Mouse (Mus musculus) c-Kit-positive CD71-positive TER-119-negative erythroid progenitor cells, embryonic 14.5 days (primary cell): ENCODE results near the gene Pdzd2.

Experiments
- DNase-seq: peaks from one replicate; pipeline ENCODE4 v3.0.0-alpha.2; 2013; ENCODE audit warnings: low read depth

The Pdzd2 gene

GRCm38 (mm10) chr15:12732613-12733012, 7.1 kb downstream of the Pdzd2 start:
- no peak for DNase-seq

GRCm38 (mm10) chr15:12728381-12728780, 11.3 kb downstream of the Pdzd2 start:
- DNase-seq = no peak

DNA sequence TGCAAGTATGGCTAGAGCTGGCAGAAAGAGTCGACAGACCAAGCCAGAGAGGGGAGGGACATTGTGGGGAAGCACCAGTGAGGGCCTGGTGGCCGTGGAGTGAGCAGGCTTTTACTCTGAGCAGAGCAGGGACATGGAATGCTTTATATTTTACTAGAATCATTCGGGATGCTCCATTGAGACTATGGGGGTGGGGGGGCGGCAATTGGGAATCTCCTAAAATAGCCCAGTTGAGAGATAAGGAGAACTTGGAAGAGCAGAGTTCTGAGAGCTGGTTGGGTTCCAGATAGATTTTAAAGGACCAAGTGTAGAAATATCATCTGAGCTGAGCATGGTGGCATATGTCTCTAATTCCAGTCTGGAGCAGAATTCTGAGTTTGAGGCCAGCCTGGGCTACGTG, 14.5 kb downstream of the Pdzd2 start:
- no peak for DNase-seq

GRCm38 (mm10) chr15:12721684-12722500, 17.8 kb downstream of the Pdzd2 start:
- no peak for DNase-seq

GRCm38 (mm10) chr15:12718819-12719218, 20.9 kb downstream of the Pdzd2 start:
- no peak for DNase-seq

DNA sequence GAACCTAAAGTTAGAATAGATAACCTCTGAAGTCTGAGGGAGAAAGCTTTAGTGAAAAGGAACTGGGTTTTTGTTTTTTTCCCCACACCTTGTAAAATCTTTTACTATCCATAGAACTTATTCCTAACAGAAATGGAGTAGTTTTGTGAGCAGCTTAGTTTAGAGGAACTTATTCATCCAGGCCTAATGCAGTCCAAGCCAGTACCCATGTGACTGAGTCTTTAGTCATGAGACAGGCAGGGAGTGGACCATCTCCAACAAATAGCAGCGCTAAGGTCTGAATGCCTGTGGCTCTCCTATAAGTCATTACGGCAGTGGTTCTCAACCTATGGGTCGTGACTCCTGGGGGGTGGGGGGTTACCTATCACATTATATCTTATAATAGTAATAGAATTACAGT, 22.3 kb downstream of the Pdzd2 start:
- DNase-seq = no peak

DNA sequence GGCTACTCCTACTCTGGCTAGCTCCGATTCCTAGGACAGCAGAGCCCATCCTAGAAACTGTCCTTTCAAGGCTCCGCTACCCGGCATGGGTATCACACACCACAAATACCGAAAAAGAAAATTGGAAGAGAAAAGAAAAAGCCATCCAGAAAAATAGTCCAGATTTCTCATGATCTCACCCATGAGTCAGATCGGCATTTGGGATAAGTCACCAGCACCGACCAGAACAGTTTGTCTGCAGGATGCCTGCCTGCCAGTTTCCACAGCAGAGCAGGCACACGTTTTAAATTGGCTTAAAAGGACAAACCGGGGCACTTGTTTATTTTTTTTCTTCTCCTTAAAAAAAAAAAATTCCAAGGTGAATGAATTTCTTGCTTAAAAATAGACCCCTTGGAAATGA, 22.8 kb downstream of the Pdzd2 start:
- no peak for DNase-seq

- no peak for DNase-seq
Measured at GRCm38 (mm10) chr15:12714322-12714721, 25.4 kb downstream of the Pdzd2 start.

- no peak for DNase-seq
Measured at GRCm38 (mm10) chr15:12713216-12713615, 26.5 kb downstream of the Pdzd2 start.

DNA sequence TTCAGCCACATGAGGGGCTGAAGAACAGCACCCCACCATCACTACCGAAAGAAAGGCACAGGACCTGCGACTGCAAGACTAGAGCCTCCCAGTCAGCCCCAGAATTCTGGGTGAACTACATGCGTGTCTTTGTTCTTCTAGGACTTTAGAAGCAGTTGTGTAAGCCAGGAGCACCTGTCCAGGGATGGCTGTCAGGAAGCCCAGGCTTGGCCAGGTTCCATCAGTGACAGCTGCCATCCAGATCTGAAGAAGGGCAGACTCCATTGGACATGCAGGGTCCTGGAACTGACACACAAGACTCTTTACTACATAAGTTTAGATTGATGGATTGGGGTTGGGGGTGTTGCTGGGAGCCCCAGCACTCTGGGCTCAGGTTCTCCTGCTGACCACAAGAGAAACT, 29.7 kb downstream of the Pdzd2 start:
- DNase-seq = no peak

DNA sequence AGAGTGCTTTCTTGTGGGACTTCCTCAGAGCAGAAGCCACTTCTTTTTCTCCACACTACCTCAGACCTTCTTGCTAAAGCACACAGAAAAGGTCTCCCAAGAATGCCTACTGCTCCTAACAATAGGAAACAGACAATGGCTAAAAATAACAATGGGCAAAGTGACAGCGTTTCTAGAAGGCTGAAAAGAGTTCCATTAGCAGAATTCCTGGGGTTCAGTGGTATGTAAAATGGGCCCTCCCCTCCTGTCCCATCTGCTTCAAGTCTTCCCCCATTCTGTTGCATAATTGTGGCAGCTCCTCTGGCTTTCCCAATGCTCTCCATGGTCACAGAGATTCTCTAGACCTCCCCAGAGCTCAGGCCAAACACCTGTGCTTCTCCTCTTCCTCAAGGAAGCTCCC, 31.4 kb downstream of the Pdzd2 start:
- no peak for DNase-seq

- no peak for DNase-seq
Measured at GRCm38 (mm10) chr15:12706902-12707301, 32.8 kb downstream of the Pdzd2 start.

- DNase-seq = no peak
Measured at GRCm38 (mm10) chr15:12700367-12700766, 39.4 kb downstream of the Pdzd2 start.

- no peak for DNase-seq
Measured at GRCm38 (mm10) chr15:12697741-12698140, 42.0 kb downstream of the Pdzd2 start.

- no peak for DNase-seq
Measured at GRCm38 (mm10) chr15:12696889-12697288, 42.8 kb downstream of the Pdzd2 start.

DNA sequence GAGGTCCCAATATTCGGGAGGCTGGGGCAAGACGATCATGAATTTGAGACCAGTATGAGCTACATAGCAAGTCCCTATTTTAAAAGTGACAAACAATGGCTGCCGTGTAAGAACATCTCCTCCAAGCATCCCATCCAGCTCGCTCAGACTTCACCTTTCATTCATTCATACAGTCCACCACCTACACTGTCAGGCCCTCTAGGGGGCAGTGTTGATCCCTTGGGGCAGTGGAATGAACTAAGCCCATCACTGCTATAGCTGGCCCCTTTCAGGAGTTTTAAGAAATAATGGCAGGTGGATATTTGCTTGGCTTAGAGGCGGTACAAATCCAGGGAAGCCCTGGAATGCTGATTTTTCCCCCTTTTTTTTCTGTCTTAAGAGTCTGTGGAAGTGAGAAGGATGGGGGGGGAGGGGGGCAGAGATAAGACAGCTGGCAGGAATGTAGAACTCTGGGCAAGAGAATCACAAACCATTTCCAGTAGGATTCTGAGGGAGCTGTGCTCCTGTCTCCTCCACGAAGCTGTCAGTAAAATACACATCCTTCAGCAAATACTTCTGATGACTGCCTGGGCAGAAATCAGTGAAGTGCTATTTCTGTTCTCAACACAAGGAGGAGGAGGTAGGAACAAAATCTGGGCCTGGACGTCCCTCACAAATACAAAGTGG, 49.9 kb downstream of the Pdzd2 start:
- no peak for DNase-seq

- no peak for DNase-seq
Measured at GRCm38 (mm10) chr15:12682549-12682948, 57.2 kb downstream of the Pdzd2 start.

DNA sequence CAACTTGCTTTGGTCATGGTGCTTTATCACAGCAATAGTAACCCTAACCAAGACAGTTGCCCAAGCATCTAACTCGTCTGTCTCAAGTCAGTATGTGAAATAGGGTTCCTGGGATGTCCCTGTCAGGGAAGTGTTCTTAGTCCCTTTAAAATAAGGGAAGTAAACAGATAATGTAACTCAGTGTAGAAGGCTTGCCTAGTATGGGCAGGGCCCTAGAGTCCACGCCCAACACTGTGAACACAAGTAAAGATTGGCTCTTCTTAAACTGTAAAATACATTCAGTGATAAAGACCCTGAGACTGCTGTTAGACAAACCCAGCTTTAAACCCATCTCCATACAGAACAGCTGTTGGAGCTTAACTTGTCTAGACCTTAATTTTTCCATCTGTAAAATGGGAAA, 57.8 kb downstream of the Pdzd2 start:
- DNase-seq = no peak

DNA sequence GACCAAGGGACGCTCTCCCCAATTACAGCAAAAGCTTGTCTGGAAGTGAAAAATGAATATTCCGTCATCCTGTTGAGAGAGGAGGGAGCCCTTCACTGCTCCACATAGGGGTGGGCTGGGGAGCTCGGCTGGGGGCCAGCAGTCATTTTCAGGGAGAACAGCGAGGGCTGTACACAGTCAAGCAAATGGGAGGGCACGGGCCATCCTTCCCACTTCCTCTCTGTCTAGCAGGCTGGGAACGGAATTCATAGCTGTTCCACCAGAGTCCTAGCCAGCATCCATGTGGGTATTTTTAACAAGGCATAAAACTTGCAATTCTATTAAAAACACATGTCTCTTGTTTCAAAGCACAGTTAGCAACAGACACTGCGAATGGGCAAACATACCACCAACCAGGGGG, 59.0 kb downstream of the Pdzd2 start:
- DNase-seq = no peak

GRCm38 (mm10) chr15:12679996-12680395, 59.7 kb downstream of the Pdzd2 start:
- no peak for DNase-seq

DNA sequence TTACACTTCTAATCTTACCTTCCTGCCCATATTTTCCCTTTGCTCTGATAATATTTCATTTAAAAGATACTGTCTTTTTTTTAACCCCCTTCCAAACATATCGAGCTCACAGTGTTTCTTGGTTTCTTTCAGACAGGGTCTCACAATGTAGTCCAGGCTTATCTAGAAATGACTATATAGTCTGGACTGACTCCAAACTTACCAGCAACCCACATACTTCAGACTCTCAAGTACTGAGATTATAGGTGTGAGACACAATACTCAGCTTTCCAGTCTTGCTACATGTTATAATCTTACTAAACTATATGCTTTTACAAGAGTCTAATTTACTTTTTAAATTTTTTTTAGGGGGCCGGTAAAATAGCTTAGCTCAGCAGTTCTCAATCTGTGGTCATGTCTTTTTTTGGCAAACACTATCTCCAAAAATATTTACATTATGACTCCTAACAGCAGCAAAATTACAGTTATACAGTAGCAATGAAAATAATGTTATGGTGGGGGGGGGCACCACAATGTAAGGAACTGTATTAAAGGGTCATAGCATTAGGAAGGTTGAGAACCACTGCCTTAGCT, 61.1 kb downstream of the Pdzd2 start:
- no peak for DNase-seq

DNA sequence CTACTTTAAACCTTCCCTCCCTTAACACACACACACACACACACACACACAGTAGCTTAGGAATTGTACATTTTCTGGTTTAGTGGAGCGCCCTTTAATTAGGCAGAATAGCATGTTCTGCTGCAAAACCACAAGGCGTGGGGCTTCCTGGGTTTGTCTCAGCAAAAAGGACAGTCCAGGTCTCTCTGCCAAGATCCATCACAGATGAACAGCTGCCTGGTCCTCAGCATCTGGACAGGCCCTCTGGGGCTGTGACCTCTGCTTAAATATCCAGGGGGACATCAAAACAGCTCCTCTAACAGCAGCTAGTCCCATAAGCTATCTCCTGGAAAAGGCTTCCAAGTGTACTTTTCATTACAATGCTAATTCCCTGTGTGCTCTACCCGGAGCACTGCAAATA, 64.4 kb downstream of the Pdzd2 start:
- DNase-seq = no peak

- DNase-seq = no peak
Measured at GRCm38 (mm10) chr15:12674026-12674425, 65.7 kb downstream of the Pdzd2 start.
